Mouse (Mus musculus): ENCODE results near the gene Actr10. TPM values are rescaled to one million over a fixed set of nuclear protein-coding genes. Genes with fewer than 3 reads are reported as not detected.
A peak's percentile ranks its signal among the peaks of the same experiment; 100 is the strongest.

The Actr10 gene
- polyA plus RNA-seq, 1 experiment from 2014 or later, result 181 TPM

- Histone ChIP-seq H3K4me1 (replicated peaks; ENCODE audit: control insufficient read depth, insufficient read depth, low read length) (no peaks in the 10 kb centered on the region), H3K36me3 (ENCODE audit: control insufficient read depth, insufficient read depth) (peaks cover 39% of the 10 kb centered on the region), H3K27ac (ENCODE audit: low read depth, low read length) (no peak overlapping the region), H3K4me3 (ENCODE audit: low read depth, low read length) (no peak overlapping the region), H3K27me3 (replicated peaks; ENCODE audit: control insufficient read depth, insufficient read depth, low read length) (no peaks in the 10 kb centered on the region), H3K4me2 (replicated peaks; ENCODE audit: low read depth) (no peak overlapping the region), H3K9ac (ENCODE audit: low read depth, low read length) (no peak overlapping the region), H3K9me3 (ENCODE audit: control insufficient read depth) (no peaks in the 10 kb centered on the region)
- no peak for ATAC-seq
- 85% methylated on average over 5 of the region's 5 CpGs for WGBS
- TF ChIP-seq CTCF (IDR thresholded peaks at IDR 0.05; ENCODE audit: low read depth), result no peak
These were observed 6.5 kb downstream of the Actr10 start for GRCm38 (mm10) chr12:70944181-70944580.

- WGBS, result 91% methylated on average over 10 of the region's 10 CpGs
- Histone ChIP-seq H3K4me3 (ENCODE audit: low read depth, low read length) (no peak overlapping the region), H3K4me2 (replicated peaks; ENCODE audit: low read depth) (no peak overlapping the region), H3K9ac (ENCODE audit: low read depth, low read length) (no peak overlapping the region), H3K27ac (ENCODE audit: low read depth, low read length) (no peak overlapping the region), H3K27me3 (replicated peaks; ENCODE audit: control insufficient read depth, insufficient read depth, low read length) (no peaks in the 10 kb centered on the region), H3K36me3 (ENCODE audit: control insufficient read depth, insufficient read depth) (peaks cover 47% of the 10 kb centered on the region), H3K4me1 (replicated peaks; ENCODE audit: control insufficient read depth, insufficient read depth, low read length) (no peaks in the 10 kb centered on the region), H3K9me3 (ENCODE audit: control insufficient read depth) (no peaks in the 10 kb centered on the region)
- no peak for ATAC-seq
- no peak for TF ChIP-seq CTCF (IDR thresholded peaks at IDR 0.05; ENCODE audit: low read depth)
These were observed 9.1 kb downstream of the Actr10 start for GRCm38 (mm10) chr12:70946585-70947256.

- no peaks in the 10 kb centered on the region for H3K9me3 ChIP-seq (ENCODE audit: control insufficient read depth)
- 94% methylated on average over 4 of the region's 4 CpGs for WGBS
- TF ChIP-seq CTCF (IDR thresholded peaks at IDR 0.05; ENCODE audit: low read depth), result no peak
- no peak for ATAC-seq
- H3K4me2 ChIP-seq (replicated peaks; ENCODE audit: low read depth), result no peak overlapping the region
- H3K4me1 ChIP-seq (replicated peaks; ENCODE audit: control insufficient read depth, insufficient read depth, low read length), result no peaks in the 10 kb centered on the region
- no peak overlapping the region for H3K27ac ChIP-seq (ENCODE audit: low read depth, low read length)
- no peak overlapping the region for H3K9ac ChIP-seq (ENCODE audit: low read depth, low read length)
- peaks cover 69% of the 10 kb centered on the region for H3K36me3 ChIP-seq (ENCODE audit: control insufficient read depth, insufficient read depth)
- no peak overlapping the region for H3K4me3 ChIP-seq (ENCODE audit: low read depth, low read length)
- no peaks in the 10 kb centered on the region for H3K27me3 ChIP-seq (replicated peaks; ENCODE audit: control insufficient read depth, insufficient read depth, low read length)
These were observed 21.0 kb downstream of the Actr10 start for GRCm38 (mm10) chr12:70958640-70959039.

- Histone ChIP-seq H3K4me2 (replicated peaks; ENCODE audit: low read depth) (peak overlapping the region; percentile 65), H3K36me3 (ENCODE audit: control insufficient read depth, insufficient read depth) (0 out of 2 replicates have a peak, but pooled peaks cover 6% of the 10 kb centered on the region), H3K9me3 (ENCODE audit: control insufficient read depth) (no peaks in the 10 kb centered on the region), H3K27me3 (replicated peaks; ENCODE audit: control insufficient read depth, insufficient read depth, low read length) (no peaks in the 10 kb centered on the region), H3K4me1 (replicated peaks; ENCODE audit: control insufficient read depth, insufficient read depth, low read length) (no peaks in the 10 kb centered on the region), H3K27ac (ENCODE audit: low read depth, low read length) (peak overlapping the region; percentile 97), H3K4me3 (ENCODE audit: low read depth, low read length) (peak overlapping the region; percentile 82), H3K9ac (ENCODE audit: low read depth, low read length) (0 out of 2 replicates have a peak overlapping the region, but pooled peaks have one; percentile 79)
- ATAC-seq, result no peak
- TF ChIP-seq CTCF (IDR thresholded peaks at IDR 0.05; ENCODE audit: low read depth), result no peak
- WGBS, result 42% methylated on average over 8 of the region's 8 CpGs
These were observed 29.9 kb downstream of the Actr10 start for GRCm38 (mm10) chr12:70967581-70967980.

- H3K27ac ChIP-seq (ENCODE audit: low read depth, low read length), result peak overlapping the region; percentile 97
- peak; percentile 82 for ATAC-seq
- peak overlapping the region; percentile 65 for H3K4me2 ChIP-seq (replicated peaks; ENCODE audit: low read depth)
- H3K27me3 ChIP-seq (replicated peaks; ENCODE audit: control insufficient read depth, insufficient read depth, low read length), result no peaks in the 10 kb centered on the region
- TF ChIP-seq CTCF (IDR thresholded peaks at IDR 0.05; ENCODE audit: low read depth), result peak; percentile 78
- H3K9ac ChIP-seq (ENCODE audit: low read depth, low read length), result peak overlapping the region; percentile 79
- no peaks in the 10 kb centered on the region for H3K4me1 ChIP-seq (replicated peaks; ENCODE audit: control insufficient read depth, insufficient read depth, low read length)
- 0 out of 2 replicates have a peak, but pooled peaks cover 6% of the 10 kb centered on the region for H3K36me3 ChIP-seq (ENCODE audit: control insufficient read depth, insufficient read depth)
- under 1% methylated on average over 35 of the region's 35 CpGs for WGBS
- no peaks in the 10 kb centered on the region for H3K9me3 ChIP-seq (ENCODE audit: control insufficient read depth)
- H3K4me3 ChIP-seq (ENCODE audit: low read depth, low read length), result peak overlapping the region; percentile 82
These were observed 30.6 kb downstream of the Actr10 start for GRCm38 (mm10) chr12:70968141-70968790.

GRCm38 (mm10) chr12:70968791-70969307 is 31.2 kb downstream of the Actr10 start:
- Histone ChIP-seq H3K4me2 (replicated peaks; ENCODE audit: low read depth) (peak overlapping the region; percentile 65), H3K9ac (ENCODE audit: low read depth, low read length) (peak overlapping the region; percentile 79), H3K36me3 (ENCODE audit: control insufficient read depth, insufficient read depth) (0 out of 2 replicates have a peak, but pooled peaks cover 4% of the 10 kb centered on the region), H3K4me1 (replicated peaks; ENCODE audit: control insufficient read depth, insufficient read depth, low read length) (no peaks in the 10 kb centered on the region), H3K4me3 (ENCODE audit: low read depth, low read length) (peak overlapping the region; percentile 82), H3K9me3 (ENCODE audit: control insufficient read depth) (no peaks in the 10 kb centered on the region), H3K27ac (ENCODE audit: low read depth, low read length) (peak overlapping the region; percentile 97), H3K27me3 (replicated peaks; ENCODE audit: control insufficient read depth, insufficient read depth, low read length) (no peaks in the 10 kb centered on the region)
- no peak for TF ChIP-seq CTCF (IDR thresholded peaks at IDR 0.05; ENCODE audit: low read depth)
- WGBS, result under 1% methylated on average over 15 of the region's 15 CpGs
- peak; percentile 65 for ATAC-seq
